Comparison of ENCODE assay signal across 10 mouse cellular contexts in the genomic region with DNA sequence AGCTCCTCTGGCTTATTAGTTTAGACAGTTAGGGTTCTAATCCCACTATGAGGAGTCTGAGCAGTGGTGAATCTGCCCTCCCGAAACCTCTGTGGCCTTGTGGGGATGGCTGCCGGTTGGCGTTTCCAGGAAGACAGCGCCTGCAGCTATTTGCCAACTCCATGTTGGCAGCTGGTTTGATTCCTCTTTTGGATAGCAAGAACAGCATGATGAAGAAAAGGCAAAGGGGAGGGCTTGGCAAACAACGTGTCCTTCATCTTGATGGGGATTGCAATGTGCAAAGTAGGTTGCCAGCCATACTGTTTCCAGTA. TPM values are rescaled to one million over a fixed set of nuclear protein-coding genes. Genes with fewer than 3 reads are reported as not detected.
A peak's percentile ranks its signal among the peaks of the same experiment; 100 is the strongest.
DNase-seq lines count a peak whose midpoint lies in the region; ATAC-seq and TF ChIP-seq lines count a peak whose summit lies in the region.
"Had no signal": no experiment of that assay in that cellular context is flagged by ENCODE, and none has a peak within 500 bp of the region (broad histone marks: within the 10 kb centered on the region; RNA-seq: fewer than 3 reads in every experiment).

No protein-coding gene starts in this region.

- no peak for TF ChIP-seq CTCF in brain, embryonic 14.5 days (IDR thresholded peaks at IDR 0.05; ENCODE audit: borderline replicate concordance, extremely low read depth, insufficient read depth, insufficient read length)
- TF ChIP-seq CTCF in intestine, postnatal 0 days (IDR thresholded peaks at IDR 0.05; ENCODE audit: low read depth): no peak

- ATAC-seq in intestine, postnatal 0 days: no peak
- ATAC-seq in stomach, embryonic 15.5 days (ENCODE audit: insufficient read depth, low FRiP score, low read depth): no peak
- no peak for ATAC-seq in forebrain, embryonic 15.5 days (replicated peaks)
- ATAC-seq: forebrain, postnatal 0 days had no signal

- 91% methylated on average over 5 of the region's 5 CpGs for WGBS in intestine, postnatal 0 days
- 90% methylated on average over 5 of the region's 5 CpGs for WGBS in stomach, embryonic 15.5 days
- WGBS in forebrain, embryonic 15.5 days: 89% methylated on average over 5 of the region's 5 CpGs

- peak overlapping the region; percentile 52 for H3K4me2 ChIP-seq in intestine, postnatal 0 days (replicated peaks; ENCODE audit: low read depth)
- 0 out of 2 replicates have a peak overlapping the region, but pooled peaks have one; percentile 10 for H3K4me2 ChIP-seq in stomach, embryonic 15.5 days
- no peak overlapping the region for H3K4me2 ChIP-seq in forebrain, embryonic 15.5 days (replicated peaks)

- no peaks in the 10 kb centered on the region for H3K4me1 ChIP-seq in intestine, postnatal 0 days (replicated peaks; ENCODE audit: control insufficient read depth, insufficient read depth, low read length)
- H3K4me1 ChIP-seq in stomach, embryonic 15.5 days: no peaks in the 10 kb centered on the region
- no peaks in the 10 kb centered on the region for H3K4me1 ChIP-seq in forebrain, embryonic 15.5 days

- H3K9ac ChIP-seq in intestine, postnatal 0 days (ENCODE audit: low read depth, low read length): no peak overlapping the region
- H3K9ac ChIP-seq in stomach, embryonic 15.5 days: no peak overlapping the region
- H3K9ac ChIP-seq in forebrain, embryonic 15.5 days (replicated peaks): no peak overlapping the region
- H3K9ac ChIP-seq: forebrain, postnatal 0 days; liver, embryonic 14.5 days had no signal

- H3K27ac ChIP-seq in intestine, postnatal 0 days (ENCODE audit: low read depth, low read length): no peak overlapping the region
- H3K27ac ChIP-seq in stomach, embryonic 15.5 days: 0 out of 2 replicates have a peak overlapping the region, but pooled peaks have one; percentile 38
- no peak overlapping the region for H3K27ac ChIP-seq in forebrain, embryonic 15.5 days (replicated peaks)
- H3K27ac ChIP-seq: liver, embryonic 14.5 days had no signal

- no peaks in the 10 kb centered on the region for H3K27me3 ChIP-seq in intestine, postnatal 0 days (replicated peaks; ENCODE audit: control insufficient read depth, insufficient read depth, low read length)
- no peaks in the 10 kb centered on the region for H3K27me3 ChIP-seq in stomach, embryonic 15.5 days (replicated peaks)
- H3K27me3 ChIP-seq in forebrain, embryonic 15.5 days: no peaks in the 10 kb centered on the region

- TF ChIP-seq POLR2A in brain, embryonic 14.5 days (IDR thresholded peaks at IDR 0.05; ENCODE audit: borderline replicate concordance, extremely low read depth, insufficient read depth, insufficient read length, poor library complexity, severe bottlenecking): no peak

- peak; percentile 45 for DNase-seq in ovary, adult 18-20 months (ENCODE audit: low spot score)
- DNase-seq in ovary, postnatal 36 days (ENCODE audit: low spot score): no peak
- peak; percentile 10 for DNase-seq in brain, embryonic 14.5 days (ENCODE audit: low read depth)
- no peak for DNase-seq in yolk sac, embryonic 10.5 days (ENCODE audit: low spot score)
- DNase-seq in right cerebral cortex, postnatal 14 days: no peak
- DNase-seq: forebrain, postnatal 0 days had no signal

- H3K36me3 ChIP-seq in intestine, postnatal 0 days (ENCODE audit: control insufficient read depth, insufficient read depth): no peaks in the 10 kb centered on the region
- H3K36me3 ChIP-seq in stomach, embryonic 15.5 days: no peaks in the 10 kb centered on the region
- no peaks in the 10 kb centered on the region for H3K36me3 ChIP-seq in forebrain, embryonic 15.5 days

- H3K4me3 ChIP-seq in intestine, postnatal 0 days (ENCODE audit: low read depth, low read length): no peak overlapping the region
- no peak overlapping the region for H3K4me3 ChIP-seq in stomach, embryonic 15.5 days (replicated peaks)
- H3K4me3 ChIP-seq in forebrain, embryonic 15.5 days: no peak overlapping the region

- no peaks in the 10 kb centered on the region for H3K9me3 ChIP-seq in intestine, postnatal 0 days (ENCODE audit: control insufficient read depth)
- no peaks in the 10 kb centered on the region for H3K9me3 ChIP-seq in stomach, embryonic 15.5 days
- no peaks in the 10 kb centered on the region for H3K9me3 ChIP-seq in forebrain, embryonic 15.5 days

RNA-seq across cellular contexts. Expression of gene Esr1, which starts 10.1 kb away (rescaled TPM):
- polyA plus RNA-seq in brain, embryonic 14.5 days (2012; rRNA removed): 0.09 and 0.19 TPM in 2 replicates
- 0.77 and 0.90 TPM in 2 replicates for polyA plus RNA-seq in intestine, postnatal 0 days (2015; fragmentation: Nextera tagmentation; extraction: Ambion mirVana)
- polyA plus RNA-seq in stomach, embryonic 15.5 days (2015; fragmentation: Nextera tagmentation; extraction: Ambion mirVana): 0.75 and 0.86 TPM in 2 replicates
- 0.15 and 0.25 TPM in 2 replicates for polyA plus RNA-seq in forebrain, embryonic 15.5 days (2015; fragmentation: Nextera tagmentation; extraction: Ambion mirVana)

Comparison
In these comparisons a context has a peak if more than half of its experiments do, and no peak if none do; other contexts are left out.
1. DNase-seq: peak in ovary, adult 18-20 months (single experiment) and brain, embryonic 14.5 days (single experiment); none in ovary, postnatal 36 days (single experiment), yolk sac, embryonic 10.5 days (single experiment) and right cerebral cortex, postnatal 14 days (single experiment).